Mouse (Mus musculus) thymus, postnatal 25 days (tissue): Measurements from ENCODE around the gene Prrc2b.

Experiments
- DNase-seq: peaks from one replicate; pipeline ENCODE4 v3.0.0; 2022

Prrc2b gene

DNA sequence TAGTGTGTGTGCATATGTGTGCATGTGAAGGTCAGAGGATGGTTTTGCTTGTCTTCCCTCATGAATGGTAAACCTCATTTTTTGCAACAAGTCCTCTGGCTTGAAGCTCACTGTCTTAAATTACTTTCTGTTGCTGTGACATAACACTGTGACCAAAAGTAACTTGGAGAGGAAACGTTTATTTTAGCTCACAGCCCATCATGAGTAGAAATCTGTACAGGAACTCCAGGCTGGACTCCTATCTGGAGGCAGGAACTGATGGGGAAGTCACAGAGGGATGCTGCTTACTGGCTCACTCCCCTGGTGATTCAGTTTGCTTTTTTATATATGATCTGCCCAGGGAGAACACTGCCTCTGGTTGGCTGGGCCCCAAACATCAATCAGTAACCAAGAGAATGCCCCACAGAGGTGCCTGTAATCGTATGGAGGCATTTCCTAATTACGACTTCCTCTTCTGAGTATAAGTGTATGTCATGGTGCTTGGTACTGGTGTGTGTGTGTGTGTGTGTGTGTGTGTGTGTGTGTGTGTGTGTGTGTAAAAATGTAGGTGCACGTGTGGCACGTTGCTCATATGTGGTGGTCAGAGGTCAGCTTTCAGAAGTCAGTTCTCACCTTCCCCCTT is 38.3 kb downstream of the Prrc2b start:
- DNase-seq, result no peak

DNA sequence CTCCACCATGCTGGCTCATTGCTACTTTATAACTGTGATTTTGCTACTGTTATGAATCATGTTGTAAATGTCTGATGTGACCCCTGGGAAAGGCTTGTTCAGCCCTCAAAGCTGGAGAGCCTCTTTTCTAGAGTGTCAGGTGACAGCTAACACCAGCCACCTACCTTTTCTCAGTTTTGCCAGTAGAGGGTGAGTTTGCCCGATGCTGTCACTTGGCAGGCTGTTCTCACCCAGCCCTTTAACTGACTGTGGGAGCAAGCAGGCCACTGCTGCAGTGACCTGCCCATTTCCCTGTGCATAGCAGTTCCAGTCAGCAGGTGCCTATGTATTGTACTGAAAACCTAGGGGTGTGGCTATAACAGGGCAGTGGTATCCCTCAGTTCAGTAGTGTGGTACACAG is 39.7 kb downstream of the Prrc2b start:
- DNase-seq, result no peak

DNA sequence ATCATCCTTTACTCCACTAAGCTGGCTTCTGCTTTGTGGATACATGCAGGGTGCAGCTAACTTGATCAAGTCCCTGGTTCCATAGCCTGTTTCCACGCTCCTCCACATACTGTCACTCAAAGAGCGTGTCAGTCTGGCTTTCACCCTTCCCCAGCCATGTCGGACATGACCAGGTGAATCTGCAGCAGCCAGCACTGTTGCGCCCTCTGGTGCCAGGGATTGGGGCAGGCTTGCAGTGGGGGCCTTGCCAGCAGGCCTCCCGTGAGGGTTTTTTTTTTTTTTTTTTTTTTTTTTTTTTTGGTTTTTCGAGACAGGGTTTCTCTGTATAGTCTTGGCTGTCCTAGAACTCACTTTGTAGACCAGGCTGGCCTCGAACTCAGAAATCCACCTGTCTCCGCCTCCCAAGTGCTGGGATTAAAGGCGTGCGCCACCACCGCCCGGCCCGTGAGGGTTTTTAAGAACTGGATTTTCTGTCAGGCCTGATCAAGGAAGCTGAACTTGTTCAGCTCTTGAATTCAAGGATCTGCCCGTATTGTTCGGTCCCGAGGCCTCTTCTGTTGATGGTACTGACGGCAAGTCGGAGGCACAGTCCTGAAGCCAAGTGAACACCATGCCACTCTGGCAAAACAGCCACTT is 41.1 kb downstream of the Prrc2b start:
- peak; percentile 86 for DNase-seq

DNA sequence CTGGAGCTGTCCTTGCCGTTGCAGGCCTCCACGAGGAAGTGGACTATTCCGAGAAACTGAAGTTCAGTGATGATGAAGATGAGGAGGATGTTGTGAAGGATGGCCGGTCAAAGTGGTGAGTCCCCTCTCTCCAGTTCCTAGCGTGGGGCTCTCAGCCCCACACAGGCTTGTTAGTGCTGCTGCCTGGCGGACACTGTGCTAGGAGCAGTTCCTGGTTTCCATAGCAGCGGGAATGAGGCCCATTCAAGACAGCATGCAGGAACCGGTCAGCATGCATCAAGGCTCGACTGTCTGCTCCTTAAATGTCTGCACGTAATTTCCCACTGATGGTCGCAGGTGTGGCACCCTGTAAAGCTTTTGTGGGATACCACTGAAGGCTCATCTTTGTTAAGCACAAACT is 48.1 kb downstream of the Prrc2b start:
- DNase-seq, result no peak

DNA sequence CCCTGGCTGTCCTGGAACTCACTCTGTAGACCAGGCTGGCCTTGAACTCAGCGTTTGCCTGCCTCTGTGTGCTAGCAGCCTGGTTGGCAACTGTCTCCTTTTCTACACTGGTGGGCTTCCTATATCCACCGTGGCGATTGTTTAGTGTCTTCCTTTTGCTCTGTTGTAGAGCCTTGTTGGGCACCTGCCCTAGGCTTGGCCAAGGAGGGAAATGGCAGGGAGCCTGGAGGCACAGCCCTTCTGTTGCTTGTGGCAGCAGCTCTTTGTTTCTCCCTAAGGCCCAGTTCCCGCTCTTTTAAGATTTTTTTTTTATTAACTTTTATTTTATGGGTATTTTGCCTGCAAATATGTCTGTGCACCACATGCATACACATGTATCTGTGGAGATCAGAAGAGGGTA is 49.2 kb downstream of the Prrc2b start:
- no peak for DNase-seq

DNA sequence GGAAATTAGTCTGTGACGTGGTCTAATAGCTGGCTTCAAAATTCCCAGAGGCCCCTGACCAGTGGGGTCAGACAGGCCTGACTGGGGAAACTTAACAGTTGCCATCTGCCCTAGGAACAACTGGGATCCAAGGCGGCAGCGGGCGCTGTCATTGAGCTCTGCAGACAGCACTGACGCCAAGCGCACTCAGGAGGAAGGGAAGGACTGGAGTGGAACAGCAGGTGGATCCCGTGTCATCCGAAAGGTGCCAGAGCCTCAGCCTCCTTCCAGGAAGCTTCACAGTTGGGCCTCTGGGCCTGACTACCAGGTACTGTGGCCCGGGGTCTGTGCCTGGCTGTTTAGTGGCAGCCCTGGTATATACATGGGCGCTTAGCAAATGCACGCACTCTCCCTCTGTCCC is 49.8 kb downstream of the Prrc2b start:
- no peak for DNase-seq

DNA sequence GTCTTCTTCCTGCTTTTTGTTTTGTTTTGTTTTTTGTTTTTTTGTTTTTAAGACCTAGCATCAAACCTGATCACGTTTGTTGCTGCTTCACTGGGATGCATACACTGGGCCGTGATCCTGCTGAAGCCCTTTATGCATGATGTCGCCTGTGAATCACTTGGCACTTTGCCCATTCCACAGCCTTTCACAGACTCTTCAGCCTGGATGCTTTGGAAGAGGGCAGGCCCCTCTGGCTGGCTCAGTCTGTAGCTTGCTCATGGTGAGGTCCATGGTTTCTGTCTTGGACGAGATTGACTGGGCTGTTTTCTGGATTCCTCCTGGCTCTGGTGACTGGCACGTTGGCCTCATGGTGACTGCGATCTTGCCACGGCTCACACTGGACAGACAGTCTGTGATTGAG is 50.6 kb downstream of the Prrc2b start:
- no peak for DNase-seq

DNA sequence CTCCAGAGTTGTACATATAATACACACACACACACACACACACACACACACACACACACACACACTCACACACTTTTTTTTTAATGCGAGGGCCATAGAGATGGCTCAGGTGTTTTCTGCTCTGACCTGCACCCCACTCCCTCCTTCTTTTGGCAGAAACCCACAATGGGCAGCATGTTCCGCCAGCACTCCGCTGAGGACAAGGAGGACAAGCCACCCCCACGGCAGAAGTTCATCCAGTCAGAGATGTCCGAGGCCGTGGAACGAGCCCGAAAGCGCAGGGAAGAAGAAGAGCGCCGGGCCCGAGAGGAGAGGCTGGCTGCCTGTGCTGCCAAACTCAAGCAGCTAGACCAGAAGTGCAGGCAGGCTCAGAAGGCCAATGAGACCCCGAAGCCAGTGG is 53.0 kb downstream of the Prrc2b start:
- DNase-seq, result no peak

DNA sequence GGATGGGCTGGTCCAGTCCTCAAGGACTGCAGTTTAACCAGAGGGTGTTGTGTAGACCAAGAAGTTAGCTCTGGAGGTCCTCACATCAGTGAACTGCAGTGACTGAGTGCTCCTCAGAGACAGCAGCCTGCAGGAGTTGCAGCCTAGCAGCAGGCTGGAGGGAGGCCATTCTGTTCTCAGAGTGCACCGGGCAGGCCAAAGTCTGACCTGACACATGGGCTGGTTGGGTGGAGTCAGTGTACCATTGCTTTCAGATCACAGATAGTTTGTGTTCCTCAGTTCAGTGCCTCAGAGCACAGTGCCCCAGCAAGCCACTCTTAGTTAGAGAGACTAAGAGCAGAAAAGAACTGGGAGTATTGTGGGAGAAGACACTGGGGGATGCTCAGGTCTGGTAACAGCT is 56.8 kb downstream of the Prrc2b start:
- no peak for DNase-seq

DNA sequence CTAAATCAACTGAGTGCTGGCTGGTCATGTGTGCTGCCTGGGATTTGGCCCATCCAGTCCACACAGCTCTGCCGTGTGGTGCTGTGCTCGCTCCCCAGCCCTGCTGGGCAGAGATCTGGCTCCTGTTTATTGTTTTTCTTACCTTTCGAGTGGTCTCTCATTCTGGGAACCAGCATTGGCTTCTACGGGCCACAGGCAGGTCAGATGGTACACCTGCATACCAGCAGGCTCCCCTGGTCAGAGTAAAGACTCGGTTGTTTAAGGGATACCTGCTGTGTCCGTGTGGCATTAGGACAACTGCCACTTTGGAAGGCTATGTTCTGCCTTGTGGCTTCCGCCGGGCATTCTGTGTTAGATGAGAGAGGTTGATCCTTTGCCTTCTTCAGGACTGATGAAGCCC is 60.8 kb downstream of the Prrc2b start:
- no peak for DNase-seq

DNA sequence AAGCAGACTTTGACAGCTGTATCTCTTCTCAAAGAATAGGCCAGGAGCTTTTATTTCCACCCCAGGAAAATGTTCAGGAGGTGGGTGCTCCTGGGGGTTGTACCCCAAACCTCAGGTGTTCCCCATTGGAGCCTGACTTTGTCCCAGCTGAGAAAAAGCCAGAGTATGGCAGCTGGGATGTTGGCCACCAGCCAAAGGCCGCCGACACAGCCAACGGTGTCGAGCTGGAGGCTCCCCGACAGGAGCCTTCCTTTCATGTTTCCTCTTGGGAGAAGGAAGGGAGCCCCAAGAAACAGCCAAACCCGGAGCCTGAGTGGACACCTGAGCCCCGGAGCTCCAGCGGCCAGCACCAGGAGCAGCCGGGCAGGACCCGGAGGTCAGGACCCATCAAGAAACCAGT is 62.1 kb downstream of the Prrc2b start:
- DNase-seq, result no peak

DNA sequence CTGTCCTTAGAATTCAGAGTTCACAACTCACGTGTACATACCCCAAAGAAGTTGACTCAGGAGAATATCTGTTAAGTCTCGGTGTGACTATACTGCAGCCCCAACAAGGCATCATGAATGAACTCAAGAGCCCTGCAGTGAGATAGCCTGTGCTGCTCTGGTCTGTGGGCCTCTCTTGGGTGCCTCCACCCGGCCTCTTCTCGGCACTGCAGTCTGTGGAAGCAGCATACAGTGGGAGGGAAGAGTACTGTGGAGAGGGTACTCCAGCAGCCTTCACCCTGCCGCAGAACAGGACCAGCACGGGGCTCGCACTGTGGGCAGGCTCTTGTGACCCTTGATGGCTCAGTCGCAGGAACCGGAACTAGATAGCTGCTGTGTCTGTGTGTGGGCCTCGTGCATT is 64.7 kb downstream of the Prrc2b start:
- DNase-seq, result no peak

DNA sequence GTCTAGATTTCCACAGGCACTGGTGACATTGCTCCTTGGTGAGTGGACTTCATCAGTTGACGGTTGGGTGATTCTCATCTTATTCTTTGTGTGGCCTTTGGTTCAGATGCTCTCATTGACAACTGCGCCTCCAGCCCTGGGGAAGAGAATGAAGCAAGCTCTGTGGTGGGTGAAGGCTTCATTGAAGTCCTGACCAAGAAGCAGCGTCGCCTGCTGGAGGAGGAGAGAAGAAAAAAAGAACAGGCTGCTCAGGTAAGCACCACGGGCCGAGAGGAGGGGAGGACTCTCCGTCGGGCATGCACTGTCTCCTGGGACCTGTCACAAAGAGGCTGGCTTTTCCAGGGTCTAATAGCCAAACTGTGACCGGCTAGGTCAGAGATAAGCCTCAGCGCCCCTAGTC is 65.6 kb downstream of the Prrc2b start:
- no peak for DNase-seq

DNA sequence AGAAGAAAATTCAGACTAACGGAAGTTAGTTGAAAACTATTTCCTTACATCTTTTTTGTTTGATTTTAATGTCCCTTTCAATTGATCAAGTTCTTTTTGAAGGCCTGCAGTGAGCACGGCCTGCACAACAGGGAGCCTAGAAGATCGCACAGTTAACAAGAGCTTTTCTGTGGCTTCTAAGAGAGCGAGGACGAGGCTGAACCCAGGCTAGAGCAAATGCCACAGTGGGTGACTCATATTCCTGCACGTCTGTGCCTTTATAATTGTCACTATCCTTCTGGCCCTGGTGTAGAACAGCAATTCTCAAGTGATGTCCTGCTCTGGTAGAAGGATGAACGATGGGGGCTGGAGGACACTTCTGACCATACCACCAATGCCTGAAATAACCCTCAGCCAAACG is 66.8 kb downstream of the Prrc2b start:
- no peak for DNase-seq

DNA sequence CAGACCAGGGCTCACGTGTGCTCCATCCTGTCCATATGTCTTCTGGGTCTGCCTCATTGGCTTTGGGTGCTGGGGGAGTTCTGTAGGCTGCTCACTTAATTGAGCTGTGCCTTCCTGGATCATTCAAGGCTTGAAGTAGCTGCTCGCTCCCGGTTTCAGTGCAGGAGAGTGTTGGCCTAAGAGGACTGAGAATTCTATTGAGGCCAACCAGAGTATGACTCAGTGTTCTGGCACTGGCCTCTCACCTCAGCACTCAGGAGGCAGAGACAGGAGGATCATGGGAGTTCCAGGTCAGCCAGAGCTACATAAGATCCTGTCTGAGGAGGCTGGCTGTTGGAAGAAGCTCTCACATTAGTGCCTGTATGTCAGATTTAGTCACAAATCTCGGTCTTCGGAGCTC is 67.2 kb downstream of the Prrc2b start:
- no peak for DNase-seq

DNA sequence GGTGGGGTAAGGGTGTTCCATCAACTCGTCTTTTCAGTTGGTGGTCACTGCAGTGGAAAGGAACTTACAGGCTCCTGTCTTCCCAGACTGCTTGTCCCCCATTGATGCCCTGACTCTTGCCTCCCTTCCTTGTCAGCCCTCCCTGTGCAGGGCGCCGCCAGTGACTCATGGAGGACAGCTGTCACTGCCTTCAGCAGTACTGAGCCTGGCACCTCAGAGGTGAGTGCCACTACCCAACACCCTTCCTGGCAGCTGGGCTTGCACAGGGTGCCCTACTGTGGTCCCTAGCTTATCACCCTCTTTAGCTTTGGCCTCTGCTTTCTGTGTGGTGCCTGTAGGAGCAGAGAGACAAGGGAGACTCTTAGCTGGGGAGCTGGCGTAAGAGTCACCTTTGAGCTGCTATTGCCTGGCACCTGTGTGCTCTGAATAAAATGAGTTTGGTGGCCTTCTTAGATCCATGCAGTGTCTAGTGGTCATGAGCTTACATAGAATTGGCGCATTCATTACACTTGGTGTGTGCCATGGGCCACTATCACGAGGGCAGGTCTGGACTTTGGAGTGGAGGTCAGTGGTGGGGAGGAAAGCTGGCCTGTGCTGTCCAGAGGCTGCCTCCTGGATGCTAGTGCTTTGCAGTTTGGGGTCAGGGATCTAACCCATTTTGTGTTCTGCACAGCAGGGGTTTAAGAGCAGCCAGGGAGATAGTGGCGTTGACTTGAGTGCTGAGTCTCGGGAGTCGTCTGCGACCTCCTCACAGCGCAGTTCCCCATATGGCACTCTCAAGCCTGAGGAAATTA is 67.9 kb downstream of the Prrc2b start:
- no peak for DNase-seq

DNA sequence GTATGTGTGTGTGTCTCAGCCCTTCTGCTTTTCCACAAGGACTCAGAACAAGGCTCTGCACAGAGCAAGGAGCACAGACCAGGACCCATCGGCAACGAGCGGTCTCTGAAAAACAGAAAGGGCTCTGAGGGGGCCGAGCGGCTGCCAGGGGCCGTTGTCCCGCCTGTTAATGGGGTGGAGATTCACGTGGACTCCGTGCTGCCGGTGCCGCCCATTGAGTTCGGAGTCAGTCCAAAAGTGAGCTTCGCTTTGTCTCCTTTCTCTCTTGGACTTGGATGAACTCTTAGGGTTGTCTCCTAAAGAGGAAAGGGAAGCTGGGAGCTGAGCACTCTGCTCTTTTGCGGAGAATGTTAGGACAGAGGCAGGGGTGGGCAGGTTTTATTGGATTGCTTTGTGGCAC is 68.6 kb downstream of the Prrc2b start:
- DNase-seq, result no peak

DNA sequence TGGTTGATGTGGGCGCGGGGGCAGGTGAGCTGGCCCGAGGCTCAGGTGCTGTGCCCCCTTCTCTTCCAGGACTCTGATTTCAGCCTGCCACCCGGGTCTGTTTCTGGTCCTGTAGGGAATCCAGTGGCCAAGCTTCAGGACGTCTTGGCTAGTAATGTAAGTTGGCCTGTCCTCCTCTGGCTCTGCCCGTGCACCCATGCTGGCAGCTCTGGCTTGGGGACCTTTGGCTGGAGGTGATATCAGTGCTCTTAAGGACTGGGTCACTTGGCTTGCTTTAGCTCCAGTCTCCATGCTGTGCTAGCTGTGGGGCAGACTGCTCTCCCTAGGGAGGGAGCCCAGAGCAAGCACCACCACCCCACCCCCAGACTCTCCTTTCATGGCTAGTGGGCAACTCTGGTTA is 69.1 kb downstream of the Prrc2b start:
- DNase-seq, result no peak

DNA sequence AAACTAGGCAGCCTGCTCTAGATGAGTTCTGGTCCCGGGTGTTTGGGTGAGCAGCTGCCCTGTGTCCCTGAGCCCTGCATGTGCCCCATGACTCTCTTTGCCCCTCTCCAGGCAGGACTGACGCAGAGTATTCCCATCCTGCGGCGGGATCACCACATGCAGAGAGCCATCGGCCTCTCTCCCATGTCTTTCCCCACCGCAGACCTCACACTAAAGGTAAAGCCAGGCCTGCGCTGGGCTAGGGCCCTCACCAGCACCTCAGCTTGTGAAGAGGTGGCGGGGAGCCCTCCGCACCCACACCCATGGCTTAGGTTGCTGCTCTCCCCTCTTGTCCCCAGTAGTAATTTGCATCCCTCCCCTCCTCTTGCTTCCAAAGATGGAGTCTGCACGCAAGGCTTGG is 70.1 kb downstream of the Prrc2b start:
- DNase-seq, result no peak

DNA sequence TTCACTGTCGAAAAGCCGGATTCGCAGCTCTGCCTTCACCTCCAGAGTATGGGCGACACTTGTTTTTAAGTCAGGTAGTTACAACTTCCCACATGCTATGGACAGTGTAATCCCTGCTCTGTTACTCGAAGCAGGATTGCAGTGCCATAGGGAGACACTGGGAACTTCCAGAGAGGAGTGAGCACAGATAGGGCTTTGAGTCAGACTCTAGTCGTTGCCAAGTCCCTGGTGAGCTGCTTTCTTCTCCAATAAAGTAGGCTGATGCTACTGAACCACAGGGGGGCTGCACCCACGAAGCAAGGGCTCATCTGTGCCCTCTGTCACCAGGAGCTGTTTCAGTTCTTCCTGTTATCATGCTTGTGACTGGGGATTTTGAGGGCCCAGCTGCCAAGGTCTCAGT is 70.7 kb downstream of the Prrc2b start:
- no peak for DNase-seq

DNA sequence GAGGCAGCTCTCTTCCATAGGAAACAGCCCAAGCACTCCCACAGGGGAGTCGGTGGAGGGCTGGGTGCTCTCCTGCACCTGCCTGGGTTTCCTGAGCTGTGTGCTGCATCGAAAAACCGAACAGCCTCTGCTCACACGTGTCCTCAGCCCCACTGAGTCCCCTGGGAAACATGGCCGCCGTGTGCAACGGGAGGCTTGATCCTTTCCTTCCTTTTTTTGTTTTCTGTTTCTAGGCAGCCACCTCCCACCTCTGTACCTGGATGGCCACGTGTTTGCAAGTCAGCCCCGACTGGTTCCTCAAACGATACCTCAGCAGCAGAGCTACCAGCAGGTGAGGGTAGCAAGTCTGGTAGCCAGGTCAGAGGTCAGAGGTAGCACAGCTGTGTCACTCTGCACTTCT is 71.2 kb downstream of the Prrc2b start:
- DNase-seq, result no peak

DNA sequence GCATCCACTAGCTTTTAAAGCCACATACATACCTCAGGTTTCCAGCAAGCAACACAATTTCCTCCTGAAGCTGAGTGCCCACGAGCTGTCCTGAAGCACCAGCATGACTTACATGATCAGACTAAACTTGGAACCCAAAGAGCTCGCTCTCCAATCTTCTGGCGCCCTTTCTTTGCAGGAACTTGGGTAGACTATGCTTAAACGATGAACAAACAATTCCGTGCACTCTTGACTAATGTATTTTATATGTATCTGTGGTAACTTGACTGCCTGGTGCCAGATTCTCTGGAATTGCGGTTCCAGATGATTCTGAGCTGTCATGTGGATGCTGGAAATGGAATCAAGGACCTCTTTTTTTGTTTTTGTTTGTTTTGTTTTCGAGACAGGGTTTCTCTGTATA is 84.6 kb downstream of the Prrc2b start:
- DNase-seq, result no peak

DNA sequence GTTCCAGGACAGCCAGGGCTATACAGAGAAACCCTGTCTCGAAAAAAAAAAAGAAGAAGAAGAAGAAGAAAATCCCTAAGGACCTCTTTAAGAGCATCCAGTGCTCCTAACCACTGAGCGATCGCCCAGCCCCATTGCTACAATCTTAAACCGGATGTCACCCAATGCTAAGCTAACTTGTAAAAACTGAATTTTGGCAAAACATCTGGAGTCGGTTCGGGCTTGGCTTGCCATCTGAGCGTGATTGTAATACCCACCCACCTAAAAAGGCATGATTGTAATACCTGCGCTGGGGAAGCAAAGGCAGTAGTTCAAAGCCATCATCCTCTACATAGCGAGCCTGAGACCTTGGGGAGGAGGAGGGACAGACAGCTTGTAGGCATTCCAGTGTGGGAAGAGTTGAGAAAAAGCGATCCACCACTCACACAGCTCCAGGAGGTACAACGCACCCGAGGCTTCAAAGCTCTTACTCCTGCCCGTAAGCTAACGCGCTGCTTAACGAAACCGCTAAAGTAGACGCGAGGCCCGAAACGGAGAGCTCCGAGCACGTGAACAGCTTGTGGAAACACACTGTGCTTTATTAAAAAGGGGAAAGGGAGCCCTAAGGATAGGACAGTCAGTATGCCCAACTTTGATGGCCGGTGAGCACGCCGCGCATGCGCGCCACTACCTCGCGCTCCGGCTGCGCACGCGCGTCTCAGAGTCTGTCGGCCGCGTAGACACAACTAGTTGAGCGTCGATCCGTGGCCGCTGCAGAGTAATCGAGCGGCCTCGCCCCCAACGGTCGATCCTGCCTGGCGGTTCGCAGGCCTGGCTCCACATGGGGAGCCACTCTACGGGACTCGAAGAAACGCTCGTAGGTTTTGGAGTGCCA is 85.2 kb downstream of the Prrc2b start, which contains the start of gene Pomt1:
Gene Pomt1 (plus strand): TSS at position 705 of the 874 bp plus-strand sequence.
- peak; percentile 89 for DNase-seq
